Mouse (Mus musculus): ENCODE measurements around the gene Aldh3b3. TPM values are rescaled to one million over a fixed set of nuclear protein-coding genes. Genes with fewer than 3 reads are reported as not detected.

The Aldh3b3 gene
- total and polyA plus RNA-seq, 3 experiments = not detected

DNA sequence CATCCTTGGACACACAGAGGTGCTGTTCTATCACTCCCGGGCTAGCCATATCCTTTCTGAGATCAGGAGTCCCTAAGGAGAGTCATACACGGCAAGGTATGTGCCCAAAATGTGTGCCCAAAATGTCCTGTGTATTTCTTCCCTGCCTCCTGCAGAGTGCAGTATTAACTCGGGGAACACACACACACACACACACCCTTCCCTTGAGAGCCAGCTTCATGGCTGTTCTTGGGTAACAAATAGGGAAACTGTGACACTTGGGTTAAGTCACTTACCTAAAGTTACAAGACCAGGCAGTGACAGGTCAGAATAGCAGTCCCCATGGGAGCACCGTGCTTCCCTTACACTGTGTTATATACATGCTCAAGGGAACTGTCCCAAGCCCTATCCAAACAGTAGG is 5.6 kb downstream of the Aldh3b3 start:
- in situ Hi-C loops (cut with MboI; ENCODE audit: low pct_ligation_motif_present, low pct_unique_long_range_greater_than_20kb, low sequenced_read_pairs) (no loop called here), dilution Hi-C loops (cut with MboI; ENCODE audit: extremely low pct_ligation_motif_present, extremely low pct_unique_long_range_greater_than_20kb, low sequenced_read_pairs) (no loop called here)
- H3K27me3 ChIP-seq (replicated peaks) = peaks cover 2% of the 10 kb centered on the region
- no peak overlapping the region for H3K4me3 ChIP-seq (replicated peaks in 1 of 3; ENCODE audit: low read depth in 2 of 3, low read length in 2 of 3, poor library complexity in 1 of 3)
- no peak overlapping the region for H3K27ac ChIP-seq (ENCODE audit: insufficient read depth, low read depth)
- TF ChIP-seq CTCF (conservative IDR thresholded peaks at IDR 0.05 in 1 of 2, IDR thresholded peaks at IDR 0.05 in 1 of 2; ENCODE audit: low read depth in 2 of 2, low read length in 2 of 2) = peak in 1 of 2 experiments; percentile 55; a peak in 2 of 4 replicates
- peak; percentile 62 for TF ChIP-seq RAD21 (IDR thresholded peaks at IDR 0.05; ENCODE audit: low read depth, low read length)
- TF ChIP-seq E2F4 (IDR thresholded peaks at IDR 0.05; ENCODE audit: insufficient replicate concordance, low read depth, low read length) = no peak
- TF ChIP-seq SMC3 (IDR thresholded peaks at IDR 0.05; ENCODE audit: low read depth, low read length) = peak; percentile 40
- no peaks in the 10 kb centered on the region for H3K79me2 ChIP-seq (replicated peaks; ENCODE audit: control insufficient read depth, extremely low read depth, insufficient read depth, poor library complexity, severe bottlenecking)
- no peak overlapping the region for H3K9ac ChIP-seq (ENCODE audit: insufficient read depth, low read depth)
- peaks cover 0 to 17% of the 10 kb centered on the region in 2 experiments; a peak in 3 of 4 replicates for H3K4me1 ChIP-seq (ENCODE audit: control insufficient read depth in 1 of 2, insufficient read depth in 2 of 2)
- H3K36me3 ChIP-seq (replicated peaks in 1 of 2; ENCODE audit: control insufficient read depth in 1 of 2, insufficient read depth in 1 of 2, low read length in 1 of 2) = no peaks in the 10 kb centered on the region
- peak; percentile 32 for DNase-seq (ENCODE audit: extremely low read depth)
- H3K4me2 ChIP-seq (ENCODE audit: insufficient read depth, low read depth, poor library complexity, severe bottlenecking) = no peak overlapping the region
- H3K9me3 ChIP-seq (replicated peaks; ENCODE audit: low read length) = no peaks in the 10 kb centered on the region

DNA sequence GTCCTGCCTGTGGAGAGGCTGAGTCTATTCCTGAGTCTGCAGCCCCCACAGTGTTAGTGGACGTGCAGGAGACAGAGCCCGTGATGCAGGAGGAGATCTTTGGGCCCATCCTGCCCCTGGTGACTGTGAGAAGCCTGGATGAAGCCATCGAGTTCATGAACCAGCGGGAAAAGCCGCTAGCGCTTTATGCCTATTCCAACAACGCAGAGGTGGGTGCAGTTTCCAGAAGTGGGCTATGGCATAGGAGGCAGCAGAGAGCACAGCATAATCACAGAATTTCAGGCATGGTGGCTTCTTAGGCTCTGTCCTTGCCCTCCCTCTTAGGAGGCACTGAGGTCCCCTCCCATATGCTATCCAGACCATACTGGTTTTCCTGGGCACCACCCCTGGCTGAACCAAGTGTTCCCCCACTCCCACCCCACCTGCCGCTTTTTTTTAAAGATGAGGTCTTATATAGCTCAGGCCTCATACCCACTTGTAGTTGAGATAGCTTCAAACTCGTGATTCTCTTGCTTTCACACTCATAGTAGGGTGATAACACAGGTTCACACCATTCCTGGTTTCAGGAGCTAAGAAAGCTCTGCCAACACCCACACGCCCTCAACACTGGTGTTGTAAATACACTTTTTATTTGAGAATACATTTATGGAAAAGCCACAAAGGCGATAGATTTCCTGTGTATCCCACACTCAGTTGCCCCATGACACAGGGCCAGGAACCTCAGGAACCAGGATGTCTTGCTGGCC is 8.1 kb downstream of the Aldh3b3 start:
- no peak overlapping the region for H3K4me2 ChIP-seq (ENCODE audit: insufficient read depth, low read depth, poor library complexity, severe bottlenecking)
- in situ Hi-C loops (cut with MboI; ENCODE audit: low pct_ligation_motif_present, low pct_unique_long_range_greater_than_20kb, low sequenced_read_pairs) (no loop called here), dilution Hi-C loops (cut with MboI; ENCODE audit: extremely low pct_ligation_motif_present, extremely low pct_unique_long_range_greater_than_20kb, low sequenced_read_pairs) (no loop called here)
- no peak overlapping the region for H3K4me3 ChIP-seq (replicated peaks in 1 of 3; ENCODE audit: low read depth in 2 of 3, low read length in 2 of 3, poor library complexity in 1 of 3)
- H3K79me2 ChIP-seq (replicated peaks; ENCODE audit: control insufficient read depth, extremely low read depth, insufficient read depth, poor library complexity, severe bottlenecking) = no peaks in the 10 kb centered on the region
- H3K27me3 ChIP-seq (replicated peaks) = peaks cover 4% of the 10 kb centered on the region
- H3K27ac ChIP-seq (ENCODE audit: insufficient read depth, low read depth) = no peak overlapping the region
- no peak overlapping the region for H3K9ac ChIP-seq (ENCODE audit: insufficient read depth, low read depth)
- no peaks in the 10 kb centered on the region for H3K9me3 ChIP-seq (replicated peaks; ENCODE audit: low read length)
- DNase-seq (ENCODE audit: extremely low read depth) = no peak
- no peaks in the 10 kb centered on the region for H3K36me3 ChIP-seq (replicated peaks in 1 of 2; ENCODE audit: control insufficient read depth in 1 of 2, insufficient read depth in 1 of 2, low read length in 1 of 2)
- H3K4me1 ChIP-seq (ENCODE audit: control insufficient read depth in 1 of 2, insufficient read depth in 2 of 2) = peaks cover 0 to 17% of the 10 kb centered on the region in 2 experiments; a peak in 3 of 4 replicates
- TF ChIP-seq ZKSCAN1 (IDR thresholded peaks at IDR 0.05; ENCODE audit: borderline replicate concordance, low read depth, low read length) (no peak), MXI1 (IDR thresholded peaks at IDR 0.05; ENCODE audit: low read depth, low read length) (no peak), CHD2 (IDR thresholded peaks at IDR 0.05; ENCODE audit: low read length) (no peak), CTCF (conservative IDR thresholded peaks at IDR 0.05 in 1 of 2, IDR thresholded peaks at IDR 0.05 in 1 of 2; ENCODE audit: low read depth in 2 of 2, low read length in 2 of 2) (peak in 1 of 2 experiments; percentile 24; a peak in 2 of 4 replicates), POLR2AphosphoS2 (IDR thresholded peaks at IDR 0.05; ENCODE audit: low read depth, low read length) (no peak), KAT2A (IDR thresholded peaks at IDR 0.05; ENCODE audit: insufficient replicate concordance, low read length) (no peak), IRF4 (IDR thresholded peaks at IDR 0.05; ENCODE audit: low read depth, low read length) (no peak), MAX (IDR thresholded peaks at IDR 0.05; ENCODE audit: low read length) (no peak)

DNA sequence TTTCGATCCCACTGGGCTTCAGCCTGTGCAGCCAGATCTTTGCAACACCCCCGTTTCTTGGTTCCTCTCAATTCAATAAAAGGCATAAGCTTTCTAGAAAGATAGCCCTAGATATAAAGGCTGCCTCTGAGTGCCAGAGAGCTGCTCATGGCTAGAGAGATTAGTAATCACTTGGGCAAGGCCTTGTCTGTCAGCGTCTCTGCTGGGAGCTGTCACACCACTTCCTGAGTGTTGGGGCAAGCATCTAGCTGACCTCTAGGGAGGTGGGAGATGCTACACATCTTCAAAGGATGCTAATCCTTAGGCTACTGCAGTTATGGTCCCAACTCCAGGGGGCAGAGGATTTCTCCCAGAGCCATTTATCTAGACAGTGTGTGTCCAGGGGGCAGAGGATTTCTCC is 8.8 kb downstream of the Aldh3b3 start:
- no peak overlapping the region for H3K4me2 ChIP-seq (ENCODE audit: insufficient read depth, low read depth, poor library complexity, severe bottlenecking)
- no peaks in the 10 kb centered on the region for H3K9me3 ChIP-seq (replicated peaks; ENCODE audit: low read length)
- no peaks in the 10 kb centered on the region for H3K79me2 ChIP-seq (replicated peaks; ENCODE audit: control insufficient read depth, extremely low read depth, insufficient read depth, poor library complexity, severe bottlenecking)
- TF ChIP-seq JUND (conservative IDR thresholded peaks at IDR 0.05; ENCODE audit: low read depth, low read length) (no peak), MYC (IDR thresholded peaks at IDR 0.05; ENCODE audit: low read depth, low read length) (no peak), POLR2AphosphoS2 (IDR thresholded peaks at IDR 0.05; ENCODE audit: low read depth, low read length) (no peak), CHD1 (IDR thresholded peaks at IDR 0.05; ENCODE audit: low read depth, low read length) (no peak), TCF12 (IDR thresholded peaks at IDR 0.05; ENCODE audit: low read depth, low read length) (no peak), PAX5 (IDR thresholded peaks at IDR 0.05; ENCODE audit: low read length) (no peak), ETS1 (conservative IDR thresholded peaks at IDR 0.05; ENCODE audit: low read depth, low read length) (no peak)
- H3K36me3 ChIP-seq (replicated peaks in 1 of 2; ENCODE audit: control insufficient read depth in 1 of 2, insufficient read depth in 1 of 2, low read length in 1 of 2) = no peaks in the 10 kb centered on the region
- H3K4me1 ChIP-seq (ENCODE audit: control insufficient read depth in 1 of 2, insufficient read depth in 2 of 2) = peaks cover 0 to 15% of the 10 kb centered on the region in 2 experiments; a peak in 3 of 4 replicates
- H3K27ac ChIP-seq (ENCODE audit: insufficient read depth, low read depth) = no peak overlapping the region
- no peak overlapping the region for H3K9ac ChIP-seq (ENCODE audit: insufficient read depth, low read depth)
- in situ Hi-C loops (cut with MboI; ENCODE audit: low pct_ligation_motif_present, low pct_unique_long_range_greater_than_20kb, low sequenced_read_pairs) (no loop called here), dilution Hi-C loops (cut with MboI; ENCODE audit: extremely low pct_ligation_motif_present, extremely low pct_unique_long_range_greater_than_20kb, low sequenced_read_pairs) (no loop called here)
- no peak for DNase-seq (ENCODE audit: extremely low read depth)
- H3K27me3 ChIP-seq (replicated peaks) = peaks cover 6% of the 10 kb centered on the region
- no peak overlapping the region for H3K4me3 ChIP-seq (replicated peaks in 1 of 3; ENCODE audit: low read depth in 2 of 3, low read length in 2 of 3, poor library complexity in 1 of 3)
